Mouse (Mus musculus) lung, postnatal 0 days (tissue): ENCODE results near the gene Aifm3.

Experiments
- CTCF ChIP-seq: IDR thresholded peaks from 2 replicates; pipeline ENCODE4 v1.5.1; 2016; ENCODE audit warnings: antibody characterized with exemption, mild to moderate bottlenecking
- EP300 ChIP-seq: IDR thresholded peaks from 2 replicates; pipeline ENCODE4 v1.6.1; 2016; ENCODE audit warnings: antibody characterized with exemption, mild to moderate bottlenecking, control low read depth

- no peak for TF ChIP-seq CTCF
- no peak for TF ChIP-seq EP300
These were observed 32.5 kb upstream of the Aifm3 start for GRCm38 (mm10) chr16:17456901-17457300.
